Mouse (Mus musculus): Measurements from ENCODE around the gene Sfxn5. TPM values are rescaled to one million over a fixed set of nuclear protein-coding genes. Genes with fewer than 3 reads are reported as not detected.
A peak's percentile ranks its signal among the peaks of the same experiment; 100 is the strongest.

Gene Sfxn5
- total RNA-seq, 2 experiments from 2014 or later = 0.19 to 1.3 TPM

GRCm38 (mm10) chr6:85250811-85251241 is 82.4 kb downstream of the Sfxn5 start:
- ATAC-seq (replicated peaks; ENCODE audit: low FRiP score, poor library complexity, severe bottlenecking) = no peak

- ATAC-seq (replicated peaks; ENCODE audit: low FRiP score, poor library complexity, severe bottlenecking) = no peak
These were observed 83.4 kb downstream of the Sfxn5 start for GRCm38 (mm10) chr6:85249821-85250220.

- ATAC-seq (replicated peaks; ENCODE audit: low FRiP score, poor library complexity, severe bottlenecking) = peak; percentile 68; the same call in 1 of the 2 replicates
These were observed 94.2 kb downstream of the Sfxn5 start for GRCm38 (mm10) chr6:85239044-85239489.

GRCm38 (mm10) chr6:85237595-85238337 is 95.5 kb downstream of the Sfxn5 start:
- ATAC-seq (replicated peaks; ENCODE audit: low FRiP score, poor library complexity, severe bottlenecking) = no peak

- no peak for ATAC-seq (replicated peaks; ENCODE audit: low FRiP score, poor library complexity, severe bottlenecking)
These were observed 96.2 kb downstream of the Sfxn5 start for GRCm38 (mm10) chr6:85237001-85237400.

GRCm38 (mm10) chr6:85234796-85235195 is 98.4 kb downstream of the Sfxn5 start:
- ATAC-seq (replicated peaks; ENCODE audit: low FRiP score, poor library complexity, severe bottlenecking) = no peak

GRCm38 (mm10) chr6:85232836-85233623 is 100.2 kb downstream of the Sfxn5 start:
- ATAC-seq (replicated peaks; ENCODE audit: low FRiP score, poor library complexity, severe bottlenecking) = no peak

GRCm38 (mm10) chr6:85232045-85232444 is 101.2 kb downstream of the Sfxn5 start:
- no peak for ATAC-seq (replicated peaks; ENCODE audit: low FRiP score, poor library complexity, severe bottlenecking)

- no peak for ATAC-seq (replicated peaks; ENCODE audit: low FRiP score, poor library complexity, severe bottlenecking)
These were observed 101.8 kb downstream of the Sfxn5 start for GRCm38 (mm10) chr6:85231469-85231868.

- ATAC-seq (replicated peaks; ENCODE audit: low FRiP score, poor library complexity, severe bottlenecking) = no peak
These were observed 102.5 kb downstream of the Sfxn5 start for GRCm38 (mm10) chr6:85230762-85231161.

GRCm38 (mm10) chr6:85227520-85227919 is 105.7 kb downstream of the Sfxn5 start:
- ATAC-seq (replicated peaks; ENCODE audit: low FRiP score, poor library complexity, severe bottlenecking) = no peak

GRCm38 (mm10) chr6:85226570-85226969 is 106.7 kb downstream of the Sfxn5 start:
- no peak for ATAC-seq (replicated peaks; ENCODE audit: low FRiP score, poor library complexity, severe bottlenecking)

- no peak for ATAC-seq (replicated peaks; ENCODE audit: low FRiP score, poor library complexity, severe bottlenecking)
These were observed 108.8 kb downstream of the Sfxn5 start for GRCm38 (mm10) chr6:85224442-85224891.

GRCm38 (mm10) chr6:85223498-85224150 is 109.6 kb downstream of the Sfxn5 start:
- ATAC-seq (replicated peaks; ENCODE audit: low FRiP score, poor library complexity, severe bottlenecking) = no peak

- no peak for ATAC-seq (replicated peaks; ENCODE audit: low FRiP score, poor library complexity, severe bottlenecking)
These were observed 110.7 kb downstream of the Sfxn5 start for GRCm38 (mm10) chr6:85222551-85222950.

GRCm38 (mm10) chr6:85220917-85221316 is 112.3 kb downstream of the Sfxn5 start:
- ATAC-seq (replicated peaks; ENCODE audit: low FRiP score, poor library complexity, severe bottlenecking) = no peak

GRCm38 (mm10) chr6:85219706-85220105 is 113.5 kb downstream of the Sfxn5 start:
- no peak for ATAC-seq (replicated peaks; ENCODE audit: low FRiP score, poor library complexity, severe bottlenecking)

- ATAC-seq (replicated peaks; ENCODE audit: low FRiP score, poor library complexity, severe bottlenecking) = no peak
These were observed 114.4 kb downstream of the Sfxn5 start for GRCm38 (mm10) chr6:85218684-85219445.

GRCm38 (mm10) chr6:85218251-85218650 is 115.0 kb downstream of the Sfxn5 start:
- ATAC-seq (replicated peaks; ENCODE audit: low FRiP score, poor library complexity, severe bottlenecking) = no peak

GRCm38 (mm10) chr6:85210686-85211085 is 122.5 kb downstream of the Sfxn5 start:
- ATAC-seq (replicated peaks; ENCODE audit: low FRiP score, poor library complexity, severe bottlenecking) = no peak
